In genomic region chr14:52188788-52189187, GRCm38 (mm10) we compare ENCODE assay signal across 16 mouse cellular contexts.
"Had no signal": no experiment of that assay in that cellular context is flagged by ENCODE, and none has a peak within 500 bp of the region (broad histone marks: within the 10 kb centered on the region; RNA-seq: fewer than 3 reads in every experiment).

No protein-coding gene starts in this region.

- H3K36me3 ChIP-seq: neural tube, embryonic 15.5 days; stomach, embryonic 15.5 days had no signal

- H3K9ac ChIP-seq: neural tube, embryonic 13.5 days; neural tube, embryonic 15.5 days; stomach, embryonic 15.5 days had no signal

- H3K27ac ChIP-seq: neural tube, embryonic 13.5 days; neural tube, embryonic 15.5 days; stomach, embryonic 15.5 days; stomach, postnatal 0 days had no signal

- H3K9me3 ChIP-seq: neural tube, embryonic 13.5 days; neural tube, embryonic 15.5 days; stomach, embryonic 15.5 days had no signal

- H3K4me3 ChIP-seq: neural tube, embryonic 13.5 days; neural tube, embryonic 15.5 days; stomach, embryonic 15.5 days had no signal

- H3K27me3 ChIP-seq: neural tube, embryonic 13.5 days; neural tube, embryonic 15.5 days; stomach, embryonic 15.5 days had no signal

- DNase-seq: retina, postnatal 1 day; right cerebral cortex, adult 18-20 months; right cerebral cortex, postnatal 14 days; right cerebral cortex, postnatal 25 days; right cerebral cortex, postnatal 4 days; spleen, adult 18-20 months; thymus, adult 18-20 months; thymus, adult 2 months; thymus, postnatal 14 days; thymus, postnatal 25 days; thymus, postnatal 36 days; thymus, postnatal 4 days had no signal

- H3K4me1 ChIP-seq: neural tube, embryonic 13.5 days; neural tube, embryonic 15.5 days; stomach, embryonic 15.5 days had no signal
